Mouse (Mus musculus) embryonic facial prominence, embryonic 14.5 days (tissue): ENCODE measurements at regions not wholly inside any gene's neighbourhood (a gene's known extent, or its start where the extent isn't known, plus 50 kb on each side); places are given as distances from the start of the nearest gene placed in this dataset.
"Not testable (repeated sequence)": the region's sequence is repeated elsewhere in the genome, so short reads cannot be mapped to it uniquely, and the experiment has no call there.

Experiments
- ATAC-seq: fragments of 200-750 bp; cut with Nextera tagmentation; 2 replicates; pipeline ENCODE4 v1.8.0; 2017; ENCODE audit warnings: low read depth, moderate number of reproducible peaks, moderate TSS enrichment
- DNase-seq: peaks from one replicate; pipeline ENCODE4 v3.0.0-alpha.2; 2015; ENCODE audit warnings: low spot score
- H3K27ac ChIP-seq: fragments of 300-500 bp; sonication (generic); replicated peaks from 2 replicates; pipeline ENCODE4 v1.5.1; 2014; ENCODE audit warnings: low read depth, mild to moderate bottlenecking, low read length, moderate library complexity
- H3K27me3 ChIP-seq: fragments of 300-500 bp; sonication (generic); replicated peaks from 2 replicates; pipeline ENCODE4 v1.6.1; 2014; ENCODE audit warnings: low read length; ENCODE audit not compliant: control insufficient read depth, insufficient read depth
- H3K36me3 ChIP-seq: fragments of 300-500 bp; sonication (generic); 2 replicates; pipeline ENCODE4 v1.6.1; 2014; ENCODE audit warnings: low read length, mixed read lengths; ENCODE audit not compliant: control insufficient read depth, insufficient read depth
- H3K4me1 ChIP-seq: fragments of 300-500 bp; sonication (generic); 2 replicates; pipeline ENCODE4 v1.6.1; 2014; ENCODE audit warnings: antibody characterized with exemption, low read length; ENCODE audit not compliant: control insufficient read depth, insufficient read depth
- H3K4me2 ChIP-seq: fragments of 300-500 bp; sonication (generic); 2 replicates; pipeline ENCODE4 v1.6.1; 2014; ENCODE audit warnings: low read depth, mild to moderate bottlenecking, low read length, moderate library complexity, mixed read lengths
- H3K4me3 ChIP-seq: fragments of 300-500 bp; sonication (generic); 2 replicates; pipeline ENCODE4 v1.5.1; 2014; ENCODE audit warnings: low read depth, mild to moderate bottlenecking, low read length
- H3K9ac ChIP-seq: fragments of 300-500 bp; sonication (generic); 2 replicates; pipeline ENCODE4 v1.6.1; 2014; ENCODE audit warnings: low read depth, mild to moderate bottlenecking, low read length, moderate library complexity, mixed read lengths
- H3K9me3 ChIP-seq: fragments of 300-500 bp; sonication (generic); 2 replicates; pipeline ENCODE4 v1.6.1; 2016; ENCODE audit warnings: low read length; ENCODE audit not compliant: control insufficient read depth
- WGBS: fragments of 180-500 bp; shearing (Covaris S2); extraction: QIAGEN DNeasy Blood & Tissue Kit; methylation state at CpG from one replicate; pipeline ENCODE4 v1.1.7; 2014; 5-methylcytosine and 5-hydroxymethylcytosine counted together

DNA sequence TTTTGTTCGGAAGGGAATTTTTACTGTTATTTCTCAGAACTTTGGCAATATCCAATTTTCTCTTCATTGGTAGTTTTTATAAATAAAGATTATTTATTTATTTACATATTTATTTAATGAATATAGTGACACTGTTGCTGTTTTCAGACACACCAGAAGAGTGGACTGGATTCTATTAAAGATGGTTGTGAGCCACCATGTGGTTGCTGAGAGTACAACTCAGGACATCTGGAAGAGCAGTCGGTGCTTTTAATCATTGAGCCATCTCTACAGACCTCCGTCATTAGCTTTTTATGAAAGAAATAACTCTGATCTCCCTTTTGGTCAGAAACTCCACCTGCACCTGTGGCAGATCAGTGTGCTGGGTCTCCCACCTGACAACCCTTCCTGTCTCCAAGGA is 59.4 kb upstream of the Scaf8 start:
- not testable (repeated sequence) for H3K9ac ChIP-seq, DNase-seq, H3K36me3 ChIP-seq, H3K27me3 ChIP-seq, H3K4me3 ChIP-seq, ATAC-seq, H3K4me2 ChIP-seq, H3K9me3 ChIP-seq, H3K4me1 ChIP-seq, H3K27ac ChIP-seq
- WGBS: 71% methylated on average over 3 of the region's 3 CpGs

DNA sequence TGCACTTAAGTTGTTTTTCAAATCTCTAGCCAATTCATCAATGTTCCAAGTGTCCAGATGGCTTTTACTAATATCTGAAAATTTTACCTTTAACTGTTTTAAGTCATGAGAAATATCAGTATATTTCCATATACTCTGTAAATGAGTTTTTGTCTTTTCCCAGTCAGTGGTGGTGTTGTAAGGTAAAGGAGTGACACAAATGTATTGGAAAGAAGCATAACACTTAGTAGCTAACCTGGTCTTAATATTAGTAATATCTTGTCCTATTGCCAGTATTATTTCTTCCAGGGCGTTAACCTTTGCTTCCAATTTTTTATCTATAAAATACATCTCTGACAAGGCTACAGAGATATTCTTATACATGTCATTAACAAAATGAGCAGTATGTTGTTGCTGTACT is 51.4 kb upstream of the Scaf8 start:
- not testable (repeated sequence) for H3K9ac ChIP-seq, H3K27me3 ChIP-seq

More for the DNA sequence above, 51.4 kb upstream of the Scaf8 start:
- WGBS: 85% methylated on average over 1 of the region's 1 CpGs
- not testable (repeated sequence) for H3K4me1 ChIP-seq, H3K4me2 ChIP-seq, H3K4me3 ChIP-seq, H3K36me3 ChIP-seq, H3K27ac ChIP-seq, ATAC-seq, DNase-seq
- peaks cover 16% of the 10 kb centered on the region; the same call in 1 of the 2 replicates for H3K9me3 ChIP-seq
